Comparison of ENCODE assay signal across 28 mouse cellular contexts in genomic region chr9:106504246-106504645, GRCm38 (mm10). TPM values are rescaled to one million over a fixed set of nuclear protein-coding genes. Genes with fewer than 3 reads are reported as not detected.
"Had no signal": no experiment of that assay in that cellular context is flagged by ENCODE, and none has a peak within 500 bp of the region (broad histone marks: within the 10 kb centered on the region; RNA-seq: fewer than 3 reads in every experiment).

No protein-coding gene starts in this region.

- H3K9ac ChIP-seq: heart, embryonic 13.5 days; heart, embryonic 15.5 days; hindbrain, embryonic 12.5 days; hindbrain, embryonic 14.5 days; intestine, embryonic 15.5 days; limb, embryonic 13.5 days; limb, embryonic 15.5 days; liver, embryonic 13.5 days had no signal

- DNase-seq: gastrocnemius, postnatal 14 days; gastrocnemius, postnatal 36 days; heart, adult 2 months; heart, postnatal 4 days; kidney, adult 18-20 months; kidney, adult 8-10 months; kidney, postnatal 10 days; kidney, postnatal 25 days; kidney, postnatal 4 days; left cerebral cortex, postnatal 4 days; liver, embryonic 13.5 days had no signal

- H3K4me3 ChIP-seq: heart, adult 2 months; heart, embryonic 13.5 days; heart, embryonic 15.5 days; hindbrain, embryonic 10.5 days; hindbrain, embryonic 12.5 days; intestine, embryonic 15.5 days; layer of hippocampus, adult 2 months; left cerebral cortex, adult 2 months; limb, embryonic 13.5 days; limb, embryonic 15.5 days; liver, embryonic 13.5 days had no signal

- H3K27ac ChIP-seq: heart, adult 2 months; heart, embryonic 13.5 days; heart, embryonic 15.5 days; hindbrain, embryonic 10.5 days; hindbrain, embryonic 12.5 days; hindbrain, embryonic 14.5 days; intestine, embryonic 15.5 days; layer of hippocampus, adult 2 months; left cerebral cortex, adult 2 months; limb, embryonic 13.5 days; limb, embryonic 15.5 days; liver, embryonic 13.5 days had no signal

- H3K9me3 ChIP-seq: heart, embryonic 13.5 days; heart, embryonic 15.5 days; hindbrain, embryonic 10.5 days; hindbrain, embryonic 12.5 days; intestine, embryonic 15.5 days; limb, embryonic 13.5 days; limb, embryonic 15.5 days; liver, embryonic 13.5 days had no signal

- H3K36me3 ChIP-seq: heart, embryonic 13.5 days; heart, embryonic 15.5 days; hindbrain, embryonic 10.5 days; hindbrain, embryonic 12.5 days; intestine, embryonic 15.5 days; limb, embryonic 13.5 days; limb, embryonic 15.5 days; liver, embryonic 13.5 days had no signal

- H3K4me1 ChIP-seq: heart, embryonic 13.5 days; heart, embryonic 15.5 days; hindbrain, embryonic 10.5 days; hindbrain, embryonic 12.5 days; intestine, embryonic 15.5 days; limb, embryonic 13.5 days; limb, embryonic 15.5 days; liver, embryonic 13.5 days had no signal

RNA-seq across cellular contexts. Expression of gene Iqcf1, which starts 4.5 kb away (rescaled TPM):
- total RNA-seq: gastrocnemius, adult 18-20 months; gastrocnemius, adult 8-10 months; gastrocnemius, postnatal 14 days; gastrocnemius, postnatal 36 days; heart, adult 2 months; heart, postnatal 25 days; heart, postnatal 4 days; layer of hippocampus, adult 2 months; layer of hippocampus, postnatal 10 days; layer of hippocampus, postnatal 25 days; left cerebral cortex, adult 2 months; left cerebral cortex, postnatal 25 days; left cerebral cortex, postnatal 4 days; liver, adult 2 months had no signal

RNA-seq across cellular contexts. Expression of gene Iqcf5, which starts 10.1 kb away (rescaled TPM):
- total RNA-seq: gastrocnemius, adult 18-20 months; gastrocnemius, adult 8-10 months; gastrocnemius, postnatal 14 days; gastrocnemius, postnatal 36 days; heart, adult 2 months; heart, postnatal 25 days; heart, postnatal 4 days; layer of hippocampus, adult 2 months; layer of hippocampus, postnatal 25 days; left cerebral cortex, adult 2 months; left cerebral cortex, postnatal 25 days; liver, adult 2 months had no signal

RNA-seq across cellular contexts. Expression of gene Gpr62, which starts 38.5 kb away (rescaled TPM):
- total RNA-seq: heart, adult 2 months; heart, postnatal 25 days; liver, adult 2 months had no signal
